Mouse (Mus musculus) liver, adult 2 months (tissue): ENCODE results near the gene Cdkn1a.

ENCODE experiments used
- CTCF ChIP-seq: fragments of 200-500 bp; IDR thresholded peaks from 2 replicates; pipeline ENCODE4 v1.5.1; 2011; ENCODE audit warnings: low read depth, low read length, control low read depth
- POLR2A ChIP-seq: fragments of 200-500 bp; IDR thresholded peaks from 2 replicates; pipeline ENCODE4 v1.6.1; 2011; ENCODE audit warnings: low read length, control low read depth; ENCODE audit not compliant: insufficient read depth; ENCODE audit errors: extremely low read depth

DNA sequence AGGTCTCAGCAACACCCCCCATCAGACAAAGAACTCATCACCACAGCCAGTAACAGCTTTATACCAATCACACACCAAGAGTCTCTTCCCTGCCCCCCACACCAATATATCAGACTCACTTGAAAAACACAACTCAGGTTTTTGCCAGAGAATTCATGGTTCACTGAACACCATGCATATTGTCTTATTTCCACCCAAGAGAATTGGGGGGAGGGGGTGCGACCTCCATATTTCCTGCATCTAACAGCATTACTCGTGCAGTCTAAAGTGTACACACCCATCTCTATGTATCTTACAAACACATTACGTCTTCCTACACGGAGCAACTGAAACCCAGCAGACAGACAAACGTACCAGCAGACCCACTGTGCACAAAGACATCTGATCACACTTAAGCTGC is 19.0 kb upstream of the Cdkn1a start:
- TF ChIP-seq CTCF, result no peak
- TF ChIP-seq POLR2A, result no peak
